Mouse (Mus musculus) cerebellum, adult 8-10 months (tissue): ENCODE results near the gene Aff1.

Experiments
- DNase-seq: peaks from one replicate; pipeline ENCODE4 v3.0.0; 2022

Aff1 gene

GRCm38 (mm10) chr5:103843938-103844337, 151.8 kb downstream of the Aff1 start:
- peak; percentile 34 for DNase-seq

GRCm38 (mm10) chr5:103845418-103846153, 153.4 kb downstream of the Aff1 start:
- peak; percentile 27 for DNase-seq

DNA sequence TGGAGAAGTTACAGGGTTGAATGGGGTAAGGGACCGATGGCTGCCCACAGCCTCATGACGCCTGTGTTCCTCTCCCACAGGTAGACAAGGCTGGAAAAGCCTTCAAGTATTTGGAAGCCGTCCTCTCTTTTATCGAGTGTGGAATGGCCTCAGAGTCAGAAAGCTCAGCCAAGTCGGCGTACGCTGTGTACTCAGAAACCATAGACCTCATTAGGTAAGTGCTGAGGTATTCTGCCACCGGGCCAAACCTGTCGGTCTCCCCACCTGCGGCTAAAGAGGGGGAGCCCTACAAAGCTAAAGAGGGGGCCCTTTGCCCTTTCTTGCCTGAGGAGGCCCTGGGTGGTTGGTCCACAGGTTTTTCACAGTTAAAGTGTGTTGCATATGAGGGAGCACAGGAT, 154.0 kb downstream of the Aff1 start:
- DNase-seq = no peak

GRCm38 (mm10) chr5:103846609-103847008, 154.4 kb downstream of the Aff1 start:
- DNase-seq = no peak

DNA sequence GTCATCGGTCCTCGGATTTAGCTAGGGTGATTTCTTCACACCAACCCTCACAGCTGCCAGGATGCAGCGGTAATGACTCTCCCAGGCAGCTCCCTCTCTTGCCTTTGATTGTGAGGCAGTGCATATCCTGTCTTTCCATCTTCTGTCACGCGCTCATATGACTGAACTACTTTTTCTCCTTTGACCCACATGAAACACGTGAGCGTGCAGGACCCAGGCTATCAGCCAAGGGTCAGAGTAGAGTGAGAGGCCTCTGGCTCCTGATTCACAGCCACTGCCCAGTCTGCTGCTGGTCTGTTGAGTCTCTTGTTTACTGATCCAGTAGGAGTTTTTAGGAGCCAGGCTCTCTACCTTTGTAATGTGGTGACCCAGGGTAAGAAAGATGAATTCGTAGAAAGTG, 156.4 kb downstream of the Aff1 start:
- no peak for DNase-seq

DNA sequence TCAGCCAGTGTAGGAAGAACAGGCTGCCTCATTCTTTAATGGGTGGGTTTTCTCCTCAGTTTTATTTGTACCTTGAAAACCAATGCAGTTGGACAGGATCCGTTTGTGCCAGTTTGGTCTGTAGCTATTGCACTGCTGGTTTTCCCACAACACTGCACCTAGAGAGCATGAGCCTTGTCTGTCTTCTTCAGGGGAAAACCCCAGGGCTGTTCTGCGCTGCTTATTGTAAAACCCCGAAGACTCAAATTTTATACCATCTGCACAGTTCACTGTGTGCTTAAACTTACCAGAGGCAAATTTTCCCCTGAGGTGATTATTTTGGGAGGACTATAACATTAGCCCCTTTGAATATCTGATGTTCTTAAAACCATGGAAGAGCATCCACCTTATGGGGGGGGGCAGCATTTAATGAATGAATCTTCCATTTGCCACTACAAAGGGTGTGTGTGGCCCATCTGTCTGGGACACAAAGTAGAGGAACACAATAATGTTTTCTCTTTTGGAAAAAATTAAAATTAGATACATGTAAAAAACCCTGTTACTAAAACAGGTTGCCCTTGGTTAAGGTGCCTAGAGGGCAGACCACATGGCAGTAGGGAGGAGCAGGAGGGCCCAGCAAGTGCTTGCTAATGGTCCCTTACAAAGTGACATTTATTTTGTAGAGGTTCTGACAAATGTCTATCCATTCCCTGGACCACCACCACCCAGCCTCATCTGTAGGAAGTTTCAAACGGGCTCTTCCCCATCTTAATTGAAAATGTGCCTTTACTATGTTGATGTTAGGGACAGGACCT, 160.8 kb downstream of the Aff1 start:
- DNase-seq = no peak

DNA sequence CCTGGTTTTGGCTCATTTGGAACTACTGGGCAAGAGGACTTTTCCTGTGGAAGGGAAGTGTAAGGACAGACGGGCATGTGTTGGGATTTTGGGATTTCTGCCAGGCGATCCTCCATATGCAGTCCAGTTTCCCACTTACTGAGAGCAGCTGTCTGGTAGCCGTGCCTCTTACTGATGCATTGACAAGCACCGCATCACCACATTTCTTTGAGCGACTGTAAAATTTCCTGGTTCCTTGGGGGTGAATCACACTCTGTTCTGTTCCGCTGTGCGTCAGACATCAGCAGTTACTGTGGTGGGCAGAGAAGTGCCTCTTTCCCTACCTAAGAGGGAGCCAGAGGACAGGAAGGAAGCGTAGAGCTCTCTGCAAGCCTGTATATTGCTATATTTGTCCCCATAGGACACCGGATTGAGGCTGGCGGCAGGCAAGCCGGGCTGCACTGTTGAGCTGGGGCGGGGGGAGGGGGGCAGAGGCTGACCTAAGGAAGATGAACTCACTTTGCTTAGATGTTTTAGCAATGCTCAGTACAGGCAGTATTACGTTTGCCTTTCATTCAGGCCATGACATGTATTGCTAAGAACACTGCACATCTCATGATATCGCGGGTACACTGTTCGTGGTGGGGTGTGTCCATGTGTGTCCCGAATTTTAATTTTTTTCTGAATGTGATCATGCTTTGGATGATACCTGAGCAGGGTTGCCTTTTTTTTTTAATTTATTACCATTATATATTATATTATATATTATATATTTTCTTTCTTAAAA, 162.1 kb downstream of the Aff1 start:
- peak; percentile 20 for DNase-seq

GRCm38 (mm10) chr5:103854807-103855194, 162.6 kb downstream of the Aff1 start:
- no peak for DNase-seq

GRCm38 (mm10) chr5:103855483-103856211, 163.5 kb downstream of the Aff1 start:
- DNase-seq = no peak

- DNase-seq = peak; percentile 37
Observed at GRCm38 (mm10) chr5:103856286-103857009, 164.3 kb downstream of the Aff1 start.

DNA sequence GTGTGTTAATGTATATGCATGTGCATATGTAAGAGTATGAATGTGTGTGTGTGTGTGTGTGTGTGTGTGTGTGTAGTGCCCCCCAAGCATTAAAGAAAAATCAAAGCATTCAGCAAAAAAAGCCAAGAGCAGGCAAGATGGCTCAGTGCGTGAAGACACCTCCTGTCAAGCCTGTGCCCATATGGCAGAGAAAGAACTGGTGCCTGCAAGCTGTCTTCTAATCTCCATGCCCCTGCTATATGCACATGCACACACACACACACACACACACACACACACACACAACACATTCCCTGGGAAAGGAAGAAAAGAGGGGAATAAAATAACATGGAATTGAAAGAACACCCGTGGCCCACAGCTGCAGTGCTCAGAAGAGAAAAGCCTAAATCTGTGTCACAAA, 165.0 kb downstream of the Aff1 start:
- DNase-seq = no peak

DNA sequence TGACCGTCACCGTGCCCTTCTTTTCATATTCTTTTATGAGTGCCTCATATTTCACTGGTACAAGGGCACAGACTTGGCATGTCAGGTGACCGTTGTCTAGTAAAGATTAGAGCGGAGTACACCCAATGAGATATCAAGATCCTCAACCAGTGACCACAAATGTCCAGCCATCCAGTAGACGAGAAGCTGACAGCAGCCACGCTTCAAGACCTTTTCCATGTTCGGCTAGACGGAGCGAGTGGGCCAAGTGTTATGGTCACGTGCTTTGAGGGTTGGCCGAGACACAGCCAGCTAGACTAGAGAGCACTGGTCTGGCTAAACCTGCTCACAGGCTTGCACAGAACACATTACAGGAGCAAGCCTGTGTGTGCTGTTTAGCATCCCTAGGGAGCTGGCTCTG, 168.4 kb downstream of the Aff1 start:
- DNase-seq = no peak

DNA sequence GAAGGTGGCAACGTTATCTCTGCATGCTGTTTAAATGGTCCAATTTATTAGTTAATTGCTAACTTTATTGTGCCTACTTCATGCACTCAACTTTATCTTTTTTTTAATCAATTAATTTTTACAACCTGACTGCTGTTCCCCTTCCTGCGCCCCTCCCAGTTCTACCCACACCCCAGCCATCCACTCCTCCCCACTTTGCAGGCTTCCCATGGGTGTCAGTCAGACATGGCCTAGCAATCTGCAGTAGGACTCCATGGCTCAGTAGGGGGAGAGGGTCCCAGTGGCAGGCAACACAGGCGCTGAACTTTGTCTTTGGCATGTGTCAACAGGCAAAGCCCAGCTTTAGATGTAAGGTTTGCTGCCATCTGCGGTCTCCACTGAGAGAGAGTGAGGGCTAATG, 171.6 kb downstream of the Aff1 start:
- no peak for DNase-seq

DNA sequence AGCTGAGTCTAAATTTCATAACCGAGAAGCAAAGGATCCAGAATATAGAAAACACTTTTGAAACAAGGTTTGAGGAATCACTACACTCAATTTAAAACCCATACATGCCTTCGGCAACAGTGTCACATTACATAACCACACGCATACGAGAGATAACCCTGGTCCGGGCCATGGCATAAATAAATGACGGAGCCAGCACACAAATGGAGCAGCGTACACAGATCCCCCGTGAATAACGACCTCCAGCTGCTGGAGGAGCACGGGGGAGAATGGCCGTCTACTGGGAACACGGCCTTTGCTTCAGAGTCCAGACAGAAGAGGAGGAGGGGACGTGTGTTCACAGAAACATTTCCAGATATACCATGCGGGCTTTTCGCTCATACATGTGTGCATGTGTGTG, 197.6 kb downstream of the Aff1 start:
- DNase-seq = no peak

GRCm38 (mm10) chr5:103898310-103898709, 206.1 kb downstream of the Aff1 start:
- no peak for DNase-seq
